Mouse (Mus musculus) testis, adult 2 months (tissue): ENCODE results near the gene Clstn2. TPM values are rescaled to one million over a fixed set of nuclear protein-coding genes. Genes with fewer than 3 reads are reported as not detected.

Experiments used
- H3K27ac ChIP-seq: fragments of 200-500 bp; 2 replicates; pipeline ENCODE4 v1.5.1; 2012; ENCODE audit warnings: low read depth, low read length; ENCODE audit not compliant: control insufficient read depth, insufficient read depth
- H3K27me3 ChIP-seq: fragments of 200-500 bp; 2 replicates; pipeline ENCODE4 v1.6.1; 2012; ENCODE audit warnings: mild to moderate bottlenecking, low read length, moderate library complexity; ENCODE audit not compliant: control insufficient read depth, insufficient read depth
- H3K36me3 ChIP-seq: fragments of 200-500 bp; 2 replicates; pipeline ENCODE4 v1.6.1; 2012; ENCODE audit warnings: mild to moderate bottlenecking, low read length; ENCODE audit not compliant: control insufficient read depth, insufficient read depth
- H3K4me1 ChIP-seq: fragments of 200-500 bp; 2 replicates; pipeline ENCODE4 v1.6.1; 2012; ENCODE audit warnings: low read length; ENCODE audit not compliant: control insufficient read depth, insufficient read depth
- H3K4me3 ChIP-seq: fragments of 200-500 bp; 2 replicates; pipeline ENCODE4 v1.5.1; 2012; ENCODE audit warnings: low read depth, mild to moderate bottlenecking, low read length, moderate library complexity, mixed read lengths; ENCODE audit not compliant: control insufficient read depth
- CTCF ChIP-seq: fragments of 200-500 bp; IDR thresholded peaks from 2 replicates; pipeline ENCODE4 v1.5.1; 2012; ENCODE audit warnings: low read depth, mild to moderate bottlenecking, inconsistent platforms, low read length, moderate library complexity; ENCODE audit not compliant: control insufficient read depth, insufficient read depth, insufficient replicate concordance
- POLR2A ChIP-seq: fragments of 200-500 bp; IDR thresholded peaks from 2 replicates; pipeline ENCODE4 v1.6.1; 2012; ENCODE audit warnings: low read depth, mild to moderate bottlenecking, inconsistent platforms, low read length, moderate library complexity; ENCODE audit not compliant: control insufficient read depth
- polyA plus RNA-seq: library from polyadenylated mRNA; depleted of rRNA; stranded (reverse); fragments of >200 nt; gene quantifications from 2 replicates; pipeline ENCODE4 v1.2.3, GENCODE M21; 2012

Gene Clstn2
- polyA plus RNA-seq, 1 experiment = 0.43 TPM

GRCm38 (mm10) chr9:97642396-97642795 lies 390.6 kb downstream of the Clstn2 start:
- H3K36me3 ChIP-seq = no peaks in the 10 kb centered on the region
- no peak overlapping the region for H3K27ac ChIP-seq
- H3K4me1 ChIP-seq = no peaks in the 10 kb centered on the region
- TF ChIP-seq POLR2A (no peak), CTCF (no peak)
- H3K27me3 ChIP-seq = no peaks in the 10 kb centered on the region
- H3K4me3 ChIP-seq = no peak overlapping the region

GRCm38 (mm10) chr9:97639967-97640549 lies 392.9 kb downstream of the Clstn2 start:
- Histone ChIP-seq H3K36me3 (no peaks in the 10 kb centered on the region), H3K4me3 (no peak overlapping the region), H3K4me1 (no peaks in the 10 kb centered on the region), H3K27me3 (no peaks in the 10 kb centered on the region), H3K27ac (no peak overlapping the region)
- TF ChIP-seq CTCF = no peak
- TF ChIP-seq POLR2A = no peak

- Histone ChIP-seq H3K4me1 (no peaks in the 10 kb centered on the region), H3K27me3 (no peaks in the 10 kb centered on the region), H3K36me3 (no peaks in the 10 kb centered on the region), H3K4me3 (no peak overlapping the region), H3K27ac (no peak overlapping the region)
- TF ChIP-seq CTCF (no peak), POLR2A (no peak)
Measured at GRCm38 (mm10) chr9:97638683-97639354, 394.2 kb downstream of the Clstn2 start.

- H3K4me1 ChIP-seq = no peaks in the 10 kb centered on the region
- no peak overlapping the region for H3K27ac ChIP-seq
- no peak overlapping the region for H3K4me3 ChIP-seq
- TF ChIP-seq CTCF = no peak
- no peak for TF ChIP-seq POLR2A
- H3K27me3 ChIP-seq = no peaks in the 10 kb centered on the region
- H3K36me3 ChIP-seq = no peaks in the 10 kb centered on the region
Measured at GRCm38 (mm10) chr9:97635351-97635750, 397.6 kb downstream of the Clstn2 start.

GRCm38 (mm10) chr9:97634831-97635230 lies 398.1 kb downstream of the Clstn2 start:
- no peaks in the 10 kb centered on the region for H3K36me3 ChIP-seq
- no peaks in the 10 kb centered on the region for H3K4me1 ChIP-seq
- TF ChIP-seq POLR2A (no peak), CTCF (no peak)
- no peak overlapping the region for H3K27ac ChIP-seq
- no peak overlapping the region for H3K4me3 ChIP-seq
- no peaks in the 10 kb centered on the region for H3K27me3 ChIP-seq

GRCm38 (mm10) chr9:97629180-97629579 lies 403.8 kb downstream of the Clstn2 start:
- H3K4me3 ChIP-seq = no peak overlapping the region
- no peaks in the 10 kb centered on the region for H3K36me3 ChIP-seq
- no peaks in the 10 kb centered on the region for H3K4me1 ChIP-seq
- H3K27me3 ChIP-seq = no peaks in the 10 kb centered on the region
- no peak overlapping the region for H3K27ac ChIP-seq
- no peak for TF ChIP-seq CTCF
- TF ChIP-seq POLR2A = no peak

- Histone ChIP-seq H3K27me3 (no peaks in the 10 kb centered on the region), H3K4me3 (no peak overlapping the region), H3K36me3 (no peaks in the 10 kb centered on the region), H3K4me1 (no peaks in the 10 kb centered on the region), H3K27ac (no peak overlapping the region)
- TF ChIP-seq POLR2A (no peak), CTCF (no peak)
Measured at GRCm38 (mm10) chr9:97628361-97628908, 404.5 kb downstream of the Clstn2 start.
